Mouse (Mus musculus): ENCODE measurements around the gene Tbx3.

DNA sequence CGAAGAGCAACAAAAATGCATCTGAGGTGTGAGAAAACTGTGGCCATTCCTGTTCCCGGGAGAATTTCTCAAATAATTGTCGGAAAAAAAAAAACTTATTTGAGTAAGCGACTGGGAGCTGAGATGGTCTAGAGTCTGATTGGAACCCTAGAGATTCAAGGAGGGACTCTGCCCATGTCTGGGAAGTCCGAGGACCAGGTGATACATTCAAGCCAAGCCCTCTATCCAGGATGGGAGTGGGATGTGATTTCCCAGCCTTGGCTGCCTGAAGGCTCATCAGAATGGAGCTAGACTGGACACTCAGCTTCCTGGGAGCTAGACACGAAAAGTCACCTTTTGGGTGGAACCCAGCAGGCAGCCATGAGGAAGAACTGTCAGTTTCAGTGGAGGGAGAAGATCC, 12.7 kb upstream of the Tbx3 start:
- TF ChIP-seq CTCF (IDR thresholded peaks at IDR 0.05; ENCODE audit: borderline replicate concordance, insufficient read depth, low read depth, low read length) (no peak), POLR2A (IDR thresholded peaks at IDR 0.05; ENCODE audit: borderline replicate concordance, insufficient read depth, low read length) (no peak)
